Mouse (Mus musculus): Measurements from ENCODE around the gene Gm21961.
"Not testable (repeated sequence)": the region's sequence is repeated elsewhere in the genome, so short reads cannot be mapped to it uniquely, and the experiment has no call there.

Gm21961 gene

DNA sequence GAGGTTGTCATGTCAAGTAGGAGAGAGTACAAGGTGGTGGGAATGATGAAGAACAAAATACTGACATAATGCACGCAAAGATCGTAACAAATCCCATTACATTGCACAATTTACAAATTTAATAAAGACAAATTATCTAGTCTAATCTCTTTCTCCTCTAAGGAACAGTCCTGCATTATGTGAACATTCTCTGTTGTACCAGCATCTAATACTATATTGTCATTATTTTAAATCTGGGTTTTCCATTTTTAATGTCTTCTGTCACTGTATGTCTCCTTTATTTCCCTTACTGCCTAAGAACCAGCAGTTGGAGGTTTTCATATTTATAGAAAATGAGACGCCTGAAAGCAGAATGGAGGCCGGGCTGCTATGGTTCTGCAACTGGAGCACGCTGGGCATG lies at the start of gene Gm21961:
Gene Gm21961, minus strand, starts transcription at position 101 of the 400 bp plus-strand sequence.
- no peak for DNase-seq (ENCODE audit: low spot score)

DNA sequence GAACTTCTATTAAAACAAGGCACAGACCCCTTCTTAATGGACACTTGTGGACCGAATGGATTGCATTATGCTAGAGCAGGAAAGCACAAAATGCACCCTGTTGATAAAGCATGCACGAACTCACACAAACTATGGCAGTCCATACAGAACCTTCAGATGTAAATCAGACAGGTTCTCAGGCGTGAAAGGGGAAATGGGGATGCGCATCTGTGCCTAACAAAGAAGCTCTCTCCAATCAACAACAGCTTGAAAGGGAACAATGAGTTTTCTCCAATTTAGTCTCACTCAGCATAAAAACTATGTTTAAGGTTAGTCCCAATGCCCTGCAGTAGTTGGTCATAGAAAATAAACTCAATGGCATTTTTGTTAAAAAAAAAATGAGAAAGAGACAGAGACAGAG lies 27.3 kb upstream of the Gm21961 start:
- DNase-seq (ENCODE audit: low spot score), result no peak

DNA sequence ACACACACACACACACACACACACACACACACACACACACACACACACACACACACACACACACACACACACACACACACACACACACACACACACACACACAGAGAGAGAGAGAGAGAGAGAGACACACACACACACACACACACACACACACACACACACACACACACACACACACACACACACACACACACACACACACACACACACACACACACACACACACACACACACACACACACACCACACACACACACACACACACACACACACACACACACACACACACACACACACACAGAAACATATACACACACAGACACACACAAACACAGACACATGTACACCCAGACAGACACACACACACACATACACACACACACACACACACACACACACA lies 24.5 kb upstream of the Gm21961 start:
- not testable (repeated sequence) for DNase-seq (ENCODE audit: low spot score)

DNA sequence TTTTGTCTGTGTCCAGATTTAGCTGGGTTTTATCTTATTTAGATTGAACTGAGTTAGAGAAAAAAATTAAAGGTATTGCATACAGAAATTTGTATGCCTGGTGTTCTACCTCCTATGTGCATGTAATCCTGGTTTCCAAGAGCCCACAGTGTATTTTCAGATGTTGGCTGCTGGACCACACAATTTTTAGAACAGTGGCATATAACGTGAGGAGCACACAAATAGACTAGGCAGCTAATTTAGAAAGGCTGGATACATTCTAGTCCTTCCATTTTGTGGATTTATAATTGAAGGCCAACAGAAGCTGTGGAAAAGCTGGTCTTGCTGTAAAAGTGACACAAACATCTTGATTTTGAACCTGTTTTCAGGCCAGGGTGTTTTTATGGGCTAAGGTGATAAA lies 3.3 kb upstream of the Gm21961 start:
- no peak for DNase-seq (ENCODE audit: low spot score)

DNA sequence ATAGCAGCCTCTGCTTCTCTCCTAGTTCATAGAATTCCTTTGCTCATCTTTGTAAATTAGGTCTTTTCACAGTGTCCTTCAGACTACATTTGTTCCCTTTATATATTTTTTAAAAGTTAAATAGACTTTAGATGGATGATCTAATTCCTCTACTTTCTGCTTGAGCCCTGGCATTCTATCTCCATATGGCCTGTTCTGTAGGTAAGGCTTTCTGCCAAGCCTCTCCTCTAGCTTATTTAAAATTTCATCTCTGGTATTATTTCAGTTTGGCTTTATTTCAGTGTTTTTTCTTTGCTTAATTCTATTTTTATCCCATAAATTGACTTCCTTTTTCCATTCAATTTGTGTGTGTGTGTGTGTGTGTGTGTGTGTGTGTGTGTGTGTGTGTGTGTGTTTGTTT lies 8.5 kb downstream of the Gm21961 start:
- no peak for DNase-seq (ENCODE audit: low spot score)

DNA sequence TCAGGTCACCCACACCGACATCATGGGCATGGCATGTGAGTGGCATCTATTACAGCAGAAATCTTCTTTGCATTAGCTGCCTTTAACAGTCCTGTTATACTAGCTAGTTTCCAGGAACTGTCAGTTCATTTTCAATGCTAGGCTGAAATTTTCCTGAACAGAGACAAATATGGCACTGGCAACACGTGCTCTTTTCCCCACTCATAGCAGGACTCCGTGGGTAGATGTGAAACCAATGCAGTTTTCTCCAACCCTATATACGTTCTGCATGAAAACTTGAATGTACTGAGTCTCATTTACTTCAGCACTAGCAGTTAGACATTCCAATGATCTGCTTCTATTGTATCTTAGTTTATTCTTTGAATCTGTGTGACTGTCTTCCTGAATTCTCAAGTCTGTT lies 20.2 kb downstream of the Gm21961 start:
- DNase-seq (ENCODE audit: low spot score), result no peak

- no peak for DNase-seq (ENCODE audit: low spot score)
Observed at GRCm38 (mm10) chr15:64979976-64980375, 34.7 kb downstream of the Gm21961 start.

GRCm38 (mm10) chr15:64976044-64976805 lies 38.5 kb downstream of the Gm21961 start:
- no peak for DNase-seq (ENCODE audit: low spot score)

Data from ovary, postnatal 36 days (tissue).